Mouse (Mus musculus) midbrain, embryonic 12.5 days (tissue): ENCODE results near the gene Lzic. TPM values are rescaled to one million over a fixed set of nuclear protein-coding genes. Genes with fewer than 3 reads are reported as not detected.

ENCODE experiments used
- ATAC-seq: fragments of 200-750 bp; cut with Nextera tagmentation; 2 replicates; pipeline ENCODE4 v1.8.0; 2017; ENCODE audit warnings: low read depth, moderate TSS enrichment, moderate library complexity; ENCODE audit not compliant: low FRiP score
- H3K27ac ChIP-seq: fragments of 300-500 bp; sonication (generic); replicated peaks from 2 replicates; pipeline ENCODE4 v1.5.1; 2016; ENCODE audit warnings: mild to moderate bottlenecking
- H3K27me3 ChIP-seq: fragments of 300-500 bp; sonication (generic); 2 replicates; pipeline ENCODE4 v1.6.1; 2016; ENCODE audit warnings: mild to moderate bottlenecking
- H3K36me3 ChIP-seq: fragments of 300-500 bp; sonication (generic); 2 replicates; pipeline ENCODE4 v1.6.1; 2016
- H3K4me1 ChIP-seq: fragments of 300-500 bp; sonication (generic); 2 replicates; pipeline ENCODE4 v1.6.1; 2016
- H3K4me2 ChIP-seq: fragments of 300-500 bp; sonication (generic); replicated peaks from 2 replicates; pipeline ENCODE4 v1.6.1; 2016; ENCODE audit warnings: mild to moderate bottlenecking, moderate library complexity
- H3K4me3 ChIP-seq: fragments of 300-500 bp; sonication (generic); 2 replicates; pipeline ENCODE4 v1.5.1; 2016; ENCODE audit warnings: mild to moderate bottlenecking
- H3K9ac ChIP-seq: fragments of 300-500 bp; sonication (generic); replicated peaks from 2 replicates; pipeline ENCODE4 v1.6.1; 2016; ENCODE audit warnings: mild to moderate bottlenecking, moderate library complexity
- H3K9me3 ChIP-seq: fragments of 300-500 bp; sonication (generic); 2 replicates; pipeline ENCODE4 v1.6.1; 2016; ENCODE audit warnings: mild to moderate bottlenecking
- WGBS: fragments of 180-500 bp; shearing (Covaris S2); methylation state at CpG from one replicate; pipeline ENCODE4 v1.1.7; 2016; 5-methylcytosine and 5-hydroxymethylcytosine counted together
- microRNA-seq: library from miRNA; unstranded; fragments of <30 nt; microRNA quantifications from one replicate; pipeline ENCODE4, GENCODE M21; 2017
- polyA plus RNA-seq: library from polyadenylated mRNA; unstranded; fragments of >200 nt; fragmentation: Nextera tagmentation; extraction: Ambion mirVana; gene quantifications from 2 replicates; pipeline ENCODE4 v1.2.1, GENCODE M21; 2016

Gene Lzic
- polyA plus RNA-seq, 1 experiment from 2014 or later: 48.4 TPM

DNA sequence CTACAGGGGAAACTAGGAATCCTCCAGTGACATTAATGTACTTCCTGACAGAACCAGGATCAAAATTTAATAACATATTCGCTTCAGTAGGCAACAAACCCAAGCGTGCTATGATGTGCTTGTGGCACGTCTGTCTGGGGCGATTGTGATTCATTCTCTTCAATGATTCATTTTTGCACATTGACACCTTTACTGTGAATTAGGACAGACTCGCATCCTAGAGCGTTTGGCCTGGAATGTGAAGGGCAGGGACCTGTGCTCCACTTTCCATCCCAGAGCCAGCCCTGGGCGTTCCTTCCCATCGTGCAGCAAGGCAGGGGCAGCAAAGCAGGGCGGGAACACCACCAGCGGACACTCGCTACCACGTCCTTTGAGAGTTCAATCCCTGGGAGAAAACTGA lies 57.4 kb downstream of the Lzic start:
- no peak overlapping the region for H3K9ac ChIP-seq
- 77% methylated on average over 12 of the region's 12 CpGs for WGBS
- no peak overlapping the region for H3K27ac ChIP-seq
- H3K4me3 ChIP-seq: no peak overlapping the region
- no peaks in the 10 kb centered on the region for H3K9me3 ChIP-seq
- no peaks in the 10 kb centered on the region for H3K27me3 ChIP-seq
- peaks cover 8% of the 10 kb centered on the region for H3K4me1 ChIP-seq
- H3K36me3 ChIP-seq: peaks cover 18% of the 10 kb centered on the region
- no peak for ATAC-seq
- no peak overlapping the region for H3K4me2 ChIP-seq

DNA sequence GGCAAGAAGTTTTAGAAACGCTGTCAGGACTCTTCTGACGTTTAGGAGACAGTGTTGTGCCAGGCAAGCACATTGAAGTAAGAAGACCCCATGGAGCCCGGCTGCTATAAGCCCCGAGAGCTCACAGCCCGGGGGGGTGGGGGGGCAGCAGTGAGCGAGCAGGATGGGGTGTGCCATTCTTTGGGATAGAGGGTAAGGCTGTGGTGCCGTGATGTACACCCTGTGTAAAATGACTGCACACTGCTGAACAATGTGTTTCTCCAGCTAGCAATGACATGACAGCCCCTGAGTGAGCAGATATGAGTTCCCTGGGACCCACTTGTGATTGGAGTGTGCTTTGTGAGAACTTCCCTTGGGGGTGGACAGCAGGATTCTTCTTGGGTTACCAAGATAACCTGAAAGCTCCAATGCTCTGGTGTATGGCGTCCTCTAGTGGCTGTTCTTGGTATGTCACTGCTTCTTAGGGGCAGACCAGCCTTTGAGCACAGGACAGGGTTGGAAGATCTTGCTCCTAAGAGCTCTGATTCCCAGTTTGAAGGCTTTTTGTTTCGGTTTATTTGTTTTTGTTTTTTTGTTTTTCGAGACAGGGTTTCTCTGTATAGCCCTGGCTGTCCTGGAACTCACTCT lies 58.0 kb downstream of the Lzic start:
- H3K9me3 ChIP-seq: no peaks in the 10 kb centered on the region

DNA sequence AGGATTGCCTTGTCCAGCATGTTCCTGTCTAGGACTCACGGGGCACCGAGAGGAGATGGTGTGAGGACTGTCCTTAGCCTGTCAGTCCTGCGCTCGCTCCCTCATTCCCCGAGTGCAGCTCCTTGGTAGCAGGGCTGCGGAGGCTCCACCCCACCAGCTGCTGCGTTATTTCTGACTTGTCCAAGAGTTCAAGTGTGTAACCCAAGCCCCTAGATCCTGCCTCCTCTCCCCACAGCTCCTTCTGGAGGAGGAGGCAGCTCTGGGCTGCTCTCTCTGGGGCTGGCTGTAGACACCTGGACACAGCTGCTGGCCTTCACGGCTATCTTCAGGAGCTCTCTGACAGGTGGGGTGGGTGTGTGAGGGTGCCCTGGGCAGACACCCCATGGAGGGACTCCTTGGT lies 59.9 kb downstream of the Lzic start:
- WGBS: 87% methylated on average over 8 of the region's 8 CpGs
- no peak overlapping the region for H3K9ac ChIP-seq
- no peak overlapping the region for H3K4me3 ChIP-seq
- H3K27me3 ChIP-seq: no peaks in the 10 kb centered on the region
- no peak overlapping the region for H3K27ac ChIP-seq
- no peak for ATAC-seq
- no peaks in the 10 kb centered on the region for H3K9me3 ChIP-seq
- H3K4me2 ChIP-seq: no peak overlapping the region
- peaks cover 18% of the 10 kb centered on the region for H3K36me3 ChIP-seq
- peaks cover 8% of the 10 kb centered on the region for H3K4me1 ChIP-seq

More for the DNA sequence above, 58.0 kb downstream of the Lzic start:
- peaks cover 18% of the 10 kb centered on the region for H3K36me3 ChIP-seq
- H3K4me3 ChIP-seq: no peak overlapping the region
- no peak overlapping the region for H3K27ac ChIP-seq
- H3K9ac ChIP-seq: no peak overlapping the region
- 0 out of 2 replicates have a peak, but pooled peaks have one; percentile 19 for ATAC-seq
- no peaks in the 10 kb centered on the region for H3K27me3 ChIP-seq
- peaks cover 8% of the 10 kb centered on the region for H3K4me1 ChIP-seq
- H3K4me2 ChIP-seq: no peak overlapping the region
- 44% methylated on average over 10 of the region's 10 CpGs for WGBS

Small RNAs within 50 kb of the gene (microRNA-seq; reads per million reads assigned to microRNA genes)
- gene Mir5616: 2.3 reads per million, percentile 2 among the genes with 10 or more reads in this experiment

Other genes with a start within 250 kb of the Lzic start
- 141 and 144 TPM in 2 replicates for gene Kif1b, start 177.5 kb upstream of the Lzic start, polyA plus RNA-seq
- gene Ube4b, start 58.5 kb upstream of the Lzic start, polyA plus RNA-seq: 78.2 and 81.7 TPM in 2 replicates
- gene Rbp7, start 30.3 kb upstream of the Lzic start, polyA plus RNA-seq: not detected in 2 replicates
- 0.31 and 0.41 TPM in 2 replicates for gene Tmem274, start 7.9 kb upstream of the Lzic start, polyA plus RNA-seq
- 13.9 and 14.7 TPM in 2 replicates for gene Nmnat1, start within 50 bp of the Lzic start, polyA plus RNA-seq
- 66.3 and 68.2 TPM in 2 replicates for gene Ctnnbip1, start 33.0 kb downstream of the Lzic start, polyA plus RNA-seq
- 84.4 and 103 TPM in 2 replicates for gene Clstn1, start 101.2 kb downstream of the Lzic start, polyA plus RNA-seq
- gene Pik3cd, start 217.3 kb downstream of the Lzic start, polyA plus RNA-seq: 13.2 and 14.0 TPM in 2 replicates